Mouse (Mus musculus) lung, embryonic 14.5 days (tissue): ENCODE data around the gene Ier5l. TPM values are rescaled to one million over a fixed set of nuclear protein-coding genes. Genes with fewer than 3 reads are reported as not detected.

Source experiments
- ATAC-seq: fragments of 200-750 bp; cut with Nextera tagmentation; 2 replicates; pipeline ENCODE4 v1.8.0; 2017; ENCODE audit warnings: mild to moderate bottlenecking, moderate TSS enrichment, moderate library complexity; ENCODE audit not compliant: insufficient read depth
- DNase-seq: peaks from one replicate; pipeline ENCODE4 v3.0.0-alpha.2; 2015
- H3K27ac ChIP-seq: fragments of 300-500 bp; sonication (generic); 2 replicates; pipeline ENCODE4 v1.5.1; 2014; ENCODE audit warnings: low read depth, mild to moderate bottlenecking, moderate library complexity
- H3K27me3 ChIP-seq: fragments of 300-500 bp; sonication (generic); 2 replicates; pipeline ENCODE4 v1.6.1; 2014; ENCODE audit warnings: low read length, control low read depth; ENCODE audit not compliant: insufficient read depth
- H3K36me3 ChIP-seq: fragments of 300-500 bp; sonication (generic); 2 replicates; pipeline ENCODE4 v1.6.1; 2014; ENCODE audit warnings: control low read depth; ENCODE audit not compliant: insufficient read depth
- H3K4me1 ChIP-seq: fragments of 300-500 bp; sonication (generic); 2 replicates; pipeline ENCODE4 v1.6.1; 2014; ENCODE audit warnings: antibody characterized with exemption, control low read depth; ENCODE audit not compliant: insufficient read depth
- H3K4me2 ChIP-seq: fragments of 300-500 bp; sonication (generic); 2 replicates; pipeline ENCODE4 v1.6.1; 2014; ENCODE audit warnings: mild to moderate bottlenecking
- H3K4me3 ChIP-seq: fragments of 300-500 bp; sonication (generic); 2 replicates; pipeline ENCODE4 v1.5.1; 2014; ENCODE audit warnings: low read depth, low read length
- H3K9ac ChIP-seq: fragments of 300-500 bp; sonication (generic); 2 replicates; pipeline ENCODE4 v1.6.1; 2014
- H3K9me3 ChIP-seq: fragments of 300-500 bp; sonication (generic); 2 replicates; pipeline ENCODE4 v1.6.1; 2016; ENCODE audit warnings: low read depth, low read length, control low read depth
- CTCF ChIP-seq: IDR thresholded peaks from 2 replicates; pipeline ENCODE4 v1.5.1; 2016; ENCODE audit warnings: antibody characterized with exemption, low read depth
- WGBS: fragments of 180-500 bp; shearing (Covaris S2); extraction: QIAGEN DNeasy Blood & Tissue Kit; methylation state at CpG from one replicate; pipeline ENCODE4 v1.1.7; 2014; 5-methylcytosine and 5-hydroxymethylcytosine counted together
- polyA plus RNA-seq: library from polyadenylated mRNA; unstranded; fragments of >200 nt; fragmentation: Nextera tagmentation; extraction: Ambion mirVana; gene quantifications from 2 replicates; pipeline ENCODE4 v1.2.1, GENCODE M21; 2014

Ier5l gene
- polyA plus RNA-seq, 1 experiment from 2014 or later, result 4.9 TPM

- DNase-seq (peak; percentile 93), ATAC-seq (peak; percentile 52; the same call in 1 of the 2 replicates)
- TF ChIP-seq CTCF, result peak; percentile 95
- Histone ChIP-seq H3K9ac (no peak overlapping the region), H3K4me3 (no peak overlapping the region), H3K4me1 (peaks cover 8% of the 10 kb centered on the region), H3K27me3 (no peaks in the 10 kb centered on the region), H3K9me3 (no peaks in the 10 kb centered on the region), H3K27ac (no peak overlapping the region; the same call in 1 of the 2 replicates), H3K36me3 (peaks cover 91% of the 10 kb centered on the region), H3K4me2 (no peak overlapping the region)
- 54% methylated on average over 5 of the region's 5 CpGs for WGBS
Measured at GRCm38 (mm10) chr2:30435326-30436155, 38.5 kb downstream of the Ier5l start.

- no peaks in the 10 kb centered on the region for H3K9me3 ChIP-seq
- ATAC-seq, result no peak
- H3K4me3 ChIP-seq, result no peak overlapping the region
- peaks cover 80% of the 10 kb centered on the region for H3K36me3 ChIP-seq
- H3K4me2 ChIP-seq, result no peak overlapping the region
- H3K27me3 ChIP-seq, result no peaks in the 10 kb centered on the region
- TF ChIP-seq CTCF, result no peak
- H3K4me1 ChIP-seq, result no peaks in the 10 kb centered on the region
- no peak overlapping the region for H3K9ac ChIP-seq
- DNase-seq, result no peak
- H3K27ac ChIP-seq, result no peak overlapping the region
Measured at GRCm38 (mm10) chr2:30429156-30429555, 44.9 kb downstream of the Ier5l start.

Other genes with a start within 250 kb of the Ier5l start
- 43.9 and 44.4 TPM in 2 replicates for gene Lrrc8a, start 236.5 kb downstream of the Ier5l start, polyA plus RNA-seq
- 0.20 and 0.23 TPM in 2 replicates for gene Gm28035, start 233.7 kb downstream of the Ier5l start, polyA plus RNA-seq
- gene Phyhd1, start 208.0 kb downstream of the Ier5l start, polyA plus RNA-seq, result 7.1 and 7.3 TPM in 2 replicates
- gene Gm28038, start 193.2 kb downstream of the Ier5l start, polyA plus RNA-seq, result not detected in 2 replicates
- 30.6 and 31.7 TPM in 2 replicates for gene Dolk, start 187.9 kb downstream of the Ier5l start, polyA plus RNA-seq
- gene Nup188, start 187.8 kb downstream of the Ier5l start, polyA plus RNA-seq, result 49.4 and 56.0 TPM in 2 replicates
- 57.5 and 59.9 TPM in 2 replicates for gene Sh3glb2, start 114.9 kb downstream of the Ier5l start, polyA plus RNA-seq
- gene Miga2, start 110.0 kb downstream of the Ier5l start, polyA plus RNA-seq, result 19.9 and 24.5 TPM in 2 replicates
- 32.6 and 34.2 TPM in 2 replicates for gene Dolpp1, start 82.0 kb downstream of the Ier5l start, polyA plus RNA-seq
- 28.0 and 30.3 TPM in 2 replicates for gene Crat, start 58.4 kb downstream of the Ier5l start, polyA plus RNA-seq
- gene Ptpa, start 58.2 kb downstream of the Ier5l start, polyA plus RNA-seq, result 85.7 and 95.5 TPM in 2 replicates
- 0.95 and 1.5 TPM in 2 replicates for gene Cstad, start 120.8 kb upstream of the Ier5l start, polyA plus RNA-seq